Mouse (Mus musculus) hindbrain, embryonic 13.5 days (tissue): ENCODE results near the gene Ccer2. TPM values are rescaled to one million over a fixed set of nuclear protein-coding genes. Genes with fewer than 3 reads are reported as not detected.

ENCODE experiments used
- ATAC-seq: fragments of 200-750 bp; cut with Nextera tagmentation; 2 replicates; pipeline ENCODE4 v1.8.0; 2017; ENCODE audit warnings: moderate TSS enrichment; ENCODE audit not compliant: low FRiP score
- H3K27ac ChIP-seq: fragments of 300-500 bp; sonication (generic); 2 replicates; pipeline ENCODE4 v1.5.1; 2015; ENCODE audit warnings: inconsistent platforms, mild to moderate bottlenecking, moderate library complexity
- H3K27me3 ChIP-seq: fragments of 300-500 bp; sonication (generic); 2 replicates; pipeline ENCODE4 v1.6.1; 2015; ENCODE audit warnings: mild to moderate bottlenecking, inconsistent platforms
- H3K36me3 ChIP-seq: fragments of 300-500 bp; sonication (generic); 2 replicates; pipeline ENCODE4 v1.6.1; 2015; ENCODE audit warnings: mild to moderate bottlenecking, inconsistent platforms
- H3K4me1 ChIP-seq: fragments of 300-500 bp; sonication (generic); replicated peaks from 2 replicates; pipeline ENCODE4 v1.6.1; 2015; ENCODE audit warnings: inconsistent platforms
- H3K4me2 ChIP-seq: fragments of 300-500 bp; sonication (generic); 2 replicates; pipeline ENCODE4 v1.6.1; 2015; ENCODE audit warnings: inconsistent platforms, mild to moderate bottlenecking, moderate library complexity
- H3K4me3 ChIP-seq: fragments of 300-500 bp; sonication (generic); 2 replicates; pipeline ENCODE4 v1.5.1; 2015; ENCODE audit warnings: mild to moderate bottlenecking, inconsistent platforms
- H3K9ac ChIP-seq: fragments of 300-500 bp; sonication (generic); 2 replicates; pipeline ENCODE4 v1.6.1; 2015; ENCODE audit warnings: mild to moderate bottlenecking, inconsistent platforms
- H3K9me3 ChIP-seq: fragments of 300-500 bp; sonication (generic); 2 replicates; pipeline ENCODE4 v1.6.1; 2016; ENCODE audit warnings: inconsistent platforms
- WGBS: fragments of 180-500 bp; shearing (Covaris S2); methylation state at CpG from one replicate; pipeline ENCODE4 v1.1.7; 2015; 5-methylcytosine and 5-hydroxymethylcytosine counted together
- polyA plus RNA-seq: library from polyadenylated mRNA; unstranded; fragments of >200 nt; fragmentation: Nextera tagmentation; extraction: Ambion mirVana; gene quantifications from 2 replicates; pipeline ENCODE4 v1.2.1, GENCODE M21; 2015

Gene Ccer2
- 3.1 and 3.6 TPM in 2 replicates for polyA plus RNA-seq

- H3K4me3 ChIP-seq = peak within 1 kb of the TSS; percentile 17
- H3K36me3 ChIP-seq = peaks cover 52% of the 10 kb centered on the region
- peak within 1 kb of the TSS; percentile 47; the same call in 1 of the 2 replicates for H3K9ac ChIP-seq
- peaks cover 7% of the 10 kb centered on the region for H3K4me1 ChIP-seq
- no peaks in the 10 kb centered on the region for H3K9me3 ChIP-seq
- no peak within 1 kb of the TSS for H3K27ac ChIP-seq
- ATAC-seq = peak; percentile 35; the same call in 1 of the 2 replicates
- H3K4me2 ChIP-seq = peak within 1 kb of the TSS; percentile 47
- peaks cover 25% of the 10 kb centered on the region for H3K27me3 ChIP-seq
- WGBS = 1% methylated on average over 17 of the region's 17 CpGs
Measured at GRCm38 (mm10) chr7:28756079-28756478, at the start of gene Ccer2. Ccer2 (plus strand) TSS chr7:28756174.

- Histone ChIP-seq H3K36me3 (no peaks in the 10 kb centered on the region), H3K27ac (no peak overlapping the region), H3K9ac (no peak overlapping the region), H3K27me3 (no peaks in the 10 kb centered on the region), H3K4me1 (no peaks in the 10 kb centered on the region), H3K4me3 (no peak overlapping the region), H3K9me3 (no peaks in the 10 kb centered on the region), H3K4me2 (no peak overlapping the region)
- ATAC-seq = no peak
Measured at GRCm38 (mm10) chr7:28709454-28709853, 46.5 kb upstream of the Ccer2 start.

GRCm38 (mm10) chr7:28710962-28711361 lies 45.0 kb upstream of the Ccer2 start:
- H3K9ac ChIP-seq = no peak overlapping the region
- no peaks in the 10 kb centered on the region for H3K4me1 ChIP-seq
- no peaks in the 10 kb centered on the region for H3K27me3 ChIP-seq
- H3K4me3 ChIP-seq = no peak overlapping the region
- H3K36me3 ChIP-seq = no peaks in the 10 kb centered on the region
- no peak overlapping the region for H3K4me2 ChIP-seq
- no peaks in the 10 kb centered on the region for H3K9me3 ChIP-seq
- ATAC-seq = no peak
- no peak overlapping the region for H3K27ac ChIP-seq
- 70% methylated on average over 3 of the region's 3 CpGs for WGBS

- WGBS = 87% methylated on average over 5 of the region's 5 CpGs
Measured at GRCm38 (mm10) chr7:28714667-28715066, 41.3 kb upstream of the Ccer2 start.

GRCm38 (mm10) chr7:28715598-28715997 lies 40.4 kb upstream of the Ccer2 start:
- Histone ChIP-seq H3K9me3 (no peaks in the 10 kb centered on the region), H3K36me3 (no peaks in the 10 kb centered on the region), H3K9ac (no peak overlapping the region), H3K4me2 (no peak overlapping the region), H3K27ac (no peak overlapping the region), H3K4me1 (peaks cover 8% of the 10 kb centered on the region), H3K27me3 (no peaks in the 10 kb centered on the region), H3K4me3 (no peak overlapping the region)
- WGBS = 96% methylated on average over 2 of the region's 2 CpGs
- no peak for ATAC-seq

More at GRCm38 (mm10) chr7:28714667-28715066, 41.3 kb upstream of the Ccer2 start:
- H3K27me3 ChIP-seq = no peaks in the 10 kb centered on the region
- no peak overlapping the region for H3K4me2 ChIP-seq
- H3K36me3 ChIP-seq = no peaks in the 10 kb centered on the region
- ATAC-seq = no peak
- H3K4me1 ChIP-seq = peaks cover 8% of the 10 kb centered on the region
- no peak overlapping the region for H3K4me3 ChIP-seq
- no peaks in the 10 kb centered on the region for H3K9me3 ChIP-seq
- H3K27ac ChIP-seq = no peak overlapping the region
- H3K9ac ChIP-seq = no peak overlapping the region

- no peaks in the 10 kb centered on the region for H3K36me3 ChIP-seq
- 2% methylated on average over 36 of the region's 36 CpGs for WGBS
- H3K4me1 ChIP-seq = peaks cover 8% of the 10 kb centered on the region
- peak; percentile 63 for ATAC-seq
- no peak within 1 kb of the TSS for H3K27ac ChIP-seq
- H3K9ac ChIP-seq = peak within 1 kb of the TSS; percentile 60
- peak within 1 kb of the TSS; percentile 41 for H3K4me3 ChIP-seq
- peak within 1 kb of the TSS; percentile 70 for H3K4me2 ChIP-seq
- no peaks in the 10 kb centered on the region for H3K27me3 ChIP-seq
- H3K9me3 ChIP-seq = no peaks in the 10 kb centered on the region
Measured at GRCm38 (mm10) chr7:28716590-28717281, 39.2 kb upstream of the Ccer2 start, which contains the start of gene Fbxo17. Fbxo17 (plus strand) TSS chr7:28716804.

- Histone ChIP-seq H3K4me3 (no peak overlapping the region), H3K4me2 (no peak overlapping the region), H3K4me1 (peaks cover 8% of the 10 kb centered on the region), H3K27ac (no peak overlapping the region), H3K27me3 (no peaks in the 10 kb centered on the region), H3K36me3 (no peaks in the 10 kb centered on the region), H3K9me3 (no peaks in the 10 kb centered on the region), H3K9ac (no peak overlapping the region)
- ATAC-seq = no peak
- 89% methylated on average over 10 of the region's 10 CpGs for WGBS
Measured at GRCm38 (mm10) chr7:28717726-28718125, 38.2 kb upstream of the Ccer2 start.

GRCm38 (mm10) chr7:28719159-28719558 lies 36.8 kb upstream of the Ccer2 start:
- no peak for ATAC-seq
- no peak overlapping the region for H3K9ac ChIP-seq

GRCm38 (mm10) chr7:28719650-28720049 lies 36.3 kb upstream of the Ccer2 start:
- 82% methylated on average over 2 of the region's 2 CpGs for WGBS
- Histone ChIP-seq H3K27ac (no peak overlapping the region), H3K4me3 (no peak overlapping the region)

More at GRCm38 (mm10) chr7:28719159-28719558, 36.8 kb upstream of the Ccer2 start:
- no peak overlapping the region for H3K27ac ChIP-seq
- H3K9me3 ChIP-seq = no peaks in the 10 kb centered on the region
- H3K4me2 ChIP-seq = no peak overlapping the region
- no peaks in the 10 kb centered on the region for H3K27me3 ChIP-seq
- 62% methylated on average over 4 of the region's 4 CpGs for WGBS
- no peaks in the 10 kb centered on the region for H3K36me3 ChIP-seq
- H3K4me3 ChIP-seq = no peak overlapping the region
- H3K4me1 ChIP-seq = peaks cover 8% of the 10 kb centered on the region

GRCm38 (mm10) chr7:28720753-28721537 lies 35.0 kb upstream of the Ccer2 start:
- Histone ChIP-seq H3K36me3 (no peaks in the 10 kb centered on the region), H3K9ac (no peak overlapping the region), H3K27me3 (no peaks in the 10 kb centered on the region), H3K9me3 (no peaks in the 10 kb centered on the region), H3K4me2 (no peak overlapping the region), H3K4me3 (no peak overlapping the region), H3K27ac (no peak overlapping the region), H3K4me1 (peaks cover 8% of the 10 kb centered on the region)
- ATAC-seq = no peak
- 68% methylated on average over 3 of the region's 3 CpGs for WGBS

More at GRCm38 (mm10) chr7:28719650-28720049, 36.3 kb upstream of the Ccer2 start:
- Histone ChIP-seq H3K36me3 (no peaks in the 10 kb centered on the region), H3K27me3 (no peaks in the 10 kb centered on the region), H3K4me1 (peaks cover 8% of the 10 kb centered on the region), H3K9me3 (no peaks in the 10 kb centered on the region), H3K9ac (no peak overlapping the region), H3K4me2 (no peak overlapping the region)
- no peak for ATAC-seq

- H3K4me1 ChIP-seq = peaks cover 4% of the 10 kb centered on the region; the same call in 1 of the 2 replicates
- no peaks in the 10 kb centered on the region for H3K9me3 ChIP-seq
- 89% methylated on average over 7 of the region's 7 CpGs for WGBS
Measured at GRCm38 (mm10) chr7:28722079-28722478, 33.9 kb upstream of the Ccer2 start.

GRCm38 (mm10) chr7:28724613-28725012 lies 31.4 kb upstream of the Ccer2 start:
- no peak overlapping the region for H3K4me3 ChIP-seq
- H3K4me1 ChIP-seq = peaks cover 14% of the 10 kb centered on the region
- no peak overlapping the region for H3K27ac ChIP-seq
- no peak for ATAC-seq
- H3K4me2 ChIP-seq = no peak overlapping the region
- no peaks in the 10 kb centered on the region for H3K9me3 ChIP-seq
- H3K36me3 ChIP-seq = no peaks in the 10 kb centered on the region
- H3K9ac ChIP-seq = no peak overlapping the region
- H3K27me3 ChIP-seq = no peaks in the 10 kb centered on the region
- 93% methylated on average over 2 of the region's 2 CpGs for WGBS

More at GRCm38 (mm10) chr7:28722079-28722478, 33.9 kb upstream of the Ccer2 start:
- Histone ChIP-seq H3K9ac (no peak overlapping the region), H3K4me3 (no peak overlapping the region), H3K36me3 (no peaks in the 10 kb centered on the region), H3K27me3 (no peaks in the 10 kb centered on the region), H3K27ac (no peak overlapping the region), H3K4me2 (no peak overlapping the region)
- ATAC-seq = no peak
